Mouse (Mus musculus) spleen, adult 2 months (tissue): ENCODE data around the gene Cntnap5b.

ENCODE experiments used
- CTCF ChIP-seq: fragments of 200-500 bp; IDR thresholded peaks from 2 replicates; pipeline ENCODE4 v1.5.1; 2011; ENCODE audit warnings: mild to moderate bottlenecking, inconsistent platforms; ENCODE audit not compliant: insufficient read depth, insufficient read length, insufficient replicate concordance; ENCODE audit errors: extremely low read depth
- POLR2A ChIP-seq: fragments of 200-500 bp; IDR thresholded peaks from 2 replicates; pipeline ENCODE4 v1.6.1; 2011; ENCODE audit warnings: low read depth, low read length, inconsistent platforms

GRCm38 (mm10) chr1:99772614-99773013, at the start of gene Cntnap5b:
- TF ChIP-seq CTCF (no peak), POLR2A (no peak)
